Mouse (Mus musculus) kidney, postnatal 0 days (tissue): Measurements from ENCODE around the gene Epsti1. TPM values are rescaled to one million over a fixed set of nuclear protein-coding genes. Genes with fewer than 3 reads are reported as not detected.

Experiments
- ATAC-seq: fragments of 200-750 bp; cut with Nextera tagmentation; replicated peaks from 2 replicates; pipeline ENCODE4 v1.8.0; 2017; ENCODE audit warnings: low read depth, moderate number of reproducible peaks, moderate TSS enrichment, moderate library complexity; ENCODE audit not compliant: low FRiP score
- DNase-seq: peaks from one replicate; pipeline ENCODE4 v3.0.0-alpha.2; 2016; ENCODE audit warnings: low spot score
- H3K27ac ChIP-seq: fragments of 300-500 bp; sonication (generic); 2 replicates; pipeline ENCODE4 v1.5.1; 2014; ENCODE audit warnings: mild to moderate bottlenecking
- H3K27me3 ChIP-seq: fragments of 300-500 bp; sonication (generic); 2 replicates; pipeline ENCODE4 v1.6.1; 2014; ENCODE audit warnings: low read length, mixed read lengths; ENCODE audit not compliant: insufficient read depth
- H3K36me3 ChIP-seq: fragments of 300-500 bp; sonication (generic); 2 replicates; pipeline ENCODE4 v1.6.1; 2014; ENCODE audit warnings: low read length, mixed read lengths; ENCODE audit not compliant: insufficient read depth
- H3K4me1 ChIP-seq: fragments of 300-500 bp; sonication (generic); replicated peaks from 2 replicates; pipeline ENCODE4 v1.6.1; 2014; ENCODE audit warnings: antibody characterized with exemption, low read length, mixed read lengths; ENCODE audit not compliant: insufficient read depth
- H3K4me2 ChIP-seq: fragments of 300-500 bp; sonication (generic); 2 replicates; pipeline ENCODE4 v1.6.1; 2014; ENCODE audit warnings: mild to moderate bottlenecking, low read length, moderate library complexity, mixed read lengths
- H3K4me3 ChIP-seq: fragments of 300-500 bp; sonication (generic); replicated peaks from 2 replicates; pipeline ENCODE4 v1.5.1; 2014; ENCODE audit warnings: low read depth, low read length
- H3K9ac ChIP-seq: fragments of 300-500 bp; sonication (generic); 2 replicates; pipeline ENCODE4 v1.6.1; 2014; ENCODE audit warnings: low read depth, low read length
- H3K9me3 ChIP-seq: fragments of 300-500 bp; sonication (generic); replicated peaks from 2 replicates; pipeline ENCODE4 v1.6.1; 2016; ENCODE audit warnings: low read length, inconsistent platforms, mixed read lengths
- CTCF ChIP-seq: IDR thresholded peaks from 2 replicates; pipeline ENCODE4 v1.5.1; 2016; ENCODE audit warnings: antibody characterized with exemption, low read depth, mild to moderate bottlenecking, moderate library complexity
- WGBS: fragments of 180-500 bp; shearing (Covaris S2); extraction: QIAGEN DNeasy Blood & Tissue Kit; methylation state at CpG from one replicate; pipeline ENCODE4 v1.1.7; 2014; 5-methylcytosine and 5-hydroxymethylcytosine counted together
- polyA plus RNA-seq: library from polyadenylated mRNA; unstranded; fragments of >200 nt; fragmentation: Nextera tagmentation; extraction: Ambion mirVana; gene quantifications from 2 replicates; pipeline ENCODE4 v1.2.1, GENCODE M21; 2015

Epsti1 gene
- polyA plus RNA-seq, 1 experiment from 2014 or later = 3.8 TPM

- 83% methylated on average over 5 of the region's 5 CpGs for WGBS
- Histone ChIP-seq H3K4me1 (peaks cover 5% of the 10 kb centered on the region; the same call in 1 of the 2 replicates), H3K36me3 (no peaks in the 10 kb centered on the region), H3K27ac (no peak overlapping the region), H3K9ac (no peak overlapping the region), H3K27me3 (no peaks in the 10 kb centered on the region), H3K4me3 (no peak overlapping the region), H3K9me3 (no peaks in the 10 kb centered on the region), H3K4me2 (no peak overlapping the region)
- no peak for TF ChIP-seq CTCF
- ATAC-seq (no peak), DNase-seq (no peak)
These were observed 24.6 kb downstream of the Epsti1 start for GRCm38 (mm10) chr14:77928653-77929052.

- Histone ChIP-seq H3K27me3 (no peaks in the 10 kb centered on the region), H3K4me3 (no peak overlapping the region), H3K4me2 (no peak overlapping the region), H3K36me3 (no peaks in the 10 kb centered on the region), H3K4me1 (peaks cover 5% of the 10 kb centered on the region; the same call in 1 of the 2 replicates), H3K9ac (no peak overlapping the region), H3K27ac (no peak overlapping the region), H3K9me3 (no peaks in the 10 kb centered on the region)
- no peak for DNase-seq
- no peak for TF ChIP-seq CTCF
- WGBS = 51% methylated on average over 2 of the region's 2 CpGs
- ATAC-seq = no peak
These were observed 25.2 kb downstream of the Epsti1 start for GRCm38 (mm10) chr14:77929139-77929678.

- Histone ChIP-seq H3K9ac (no peak overlapping the region), H3K9me3 (no peaks in the 10 kb centered on the region), H3K4me1 (peaks cover 5% of the 10 kb centered on the region; the same call in 1 of the 2 replicates), H3K27ac (0 out of 2 replicates have a peak overlapping the region, but pooled peaks have one; percentile 25), H3K36me3 (no peaks in the 10 kb centered on the region), H3K4me2 (no peak overlapping the region), H3K27me3 (no peaks in the 10 kb centered on the region), H3K4me3 (no peak overlapping the region)
- ATAC-seq = no peak; the same call in 1 of the 2 replicates
- no peak for TF ChIP-seq CTCF
- peak; percentile 27 for DNase-seq
- WGBS = 24% methylated on average over 12 of the region's 12 CpGs
These were observed 28.4 kb downstream of the Epsti1 start for GRCm38 (mm10) chr14:77932150-77933047.

GRCm38 (mm10) chr14:77933243-77933642 is 29.2 kb downstream of the Epsti1 start:
- Histone ChIP-seq H3K4me1 (peaks cover 5% of the 10 kb centered on the region; the same call in 1 of the 2 replicates), H3K4me2 (no peak overlapping the region), H3K4me3 (no peak overlapping the region), H3K27ac (no peak overlapping the region), H3K9ac (no peak overlapping the region), H3K36me3 (no peaks in the 10 kb centered on the region), H3K9me3 (no peaks in the 10 kb centered on the region), H3K27me3 (no peaks in the 10 kb centered on the region)
- no peak for TF ChIP-seq CTCF
- DNase-seq (peak; percentile 41), ATAC-seq (no peak)
- 47% methylated on average over 5 of the region's 5 CpGs for WGBS

GRCm38 (mm10) chr14:77934431-77934830 is 30.4 kb downstream of the Epsti1 start:
- H3K9me3 ChIP-seq = no peaks in the 10 kb centered on the region
- no peak for TF ChIP-seq CTCF
- H3K4me2 ChIP-seq = no peak overlapping the region
- DNase-seq = no peak
- H3K27me3 ChIP-seq = no peaks in the 10 kb centered on the region
- 83% methylated on average over 3 of the region's 3 CpGs for WGBS
- no peak overlapping the region for H3K27ac ChIP-seq
- ATAC-seq = no peak
- no peak overlapping the region for H3K4me3 ChIP-seq
- H3K9ac ChIP-seq = no peak overlapping the region
- H3K4me1 ChIP-seq = peaks cover 5% of the 10 kb centered on the region; the same call in 1 of the 2 replicates
- H3K36me3 ChIP-seq = no peaks in the 10 kb centered on the region

- ATAC-seq (no peak), DNase-seq (no peak)
- H3K4me2 ChIP-seq = no peak overlapping the region
- WGBS = 97% methylated on average over 1 of the region's 1 CpGs
- H3K27me3 ChIP-seq = no peaks in the 10 kb centered on the region
- H3K9me3 ChIP-seq = no peaks in the 10 kb centered on the region
- no peaks in the 10 kb centered on the region for H3K4me1 ChIP-seq
- H3K9ac ChIP-seq = no peak overlapping the region
- no peak overlapping the region for H3K4me3 ChIP-seq
- peak; percentile 38; the same call in 1 of the 2 replicates for TF ChIP-seq CTCF
- H3K36me3 ChIP-seq = no peaks in the 10 kb centered on the region
- H3K27ac ChIP-seq = no peak overlapping the region
These were observed 37.1 kb downstream of the Epsti1 start for GRCm38 (mm10) chr14:77941105-77941504.
